Mouse (Mus musculus) left cerebral cortex, postnatal 36 days (tissue): ENCODE measurements around the gene AI987944. TPM values are rescaled to one million over a fixed set of nuclear protein-coding genes. Genes with fewer than 3 reads are reported as not detected.

ENCODE experiments used
- DNase-seq, 2 experiments: peaks; one replicate each; pipeline ENCODE4 v3.0.0; 2021 to 2022; ENCODE audit warnings: low spot score in 2 of 2, mixed read lengths in 1 of 2
- intact Hi-C: fragments of 180-260 bp; cut with DNase I; formaldehyde crosslinking; loops from one replicate; pipeline ENCODE4 v1.15.1; 2025
- total RNA-seq, 2 experiments: library from RNA; stranded (reverse); gene quantifications; 2 replicates each; pipeline ENCODE4 v1.2.3; 2021

Gene AI987944
- total RNA-seq = 10 to 100 TPM in 1 of 2 experiments, 1 to 10 TPM in 1; 8.6 to 10.1 TPM

DNA sequence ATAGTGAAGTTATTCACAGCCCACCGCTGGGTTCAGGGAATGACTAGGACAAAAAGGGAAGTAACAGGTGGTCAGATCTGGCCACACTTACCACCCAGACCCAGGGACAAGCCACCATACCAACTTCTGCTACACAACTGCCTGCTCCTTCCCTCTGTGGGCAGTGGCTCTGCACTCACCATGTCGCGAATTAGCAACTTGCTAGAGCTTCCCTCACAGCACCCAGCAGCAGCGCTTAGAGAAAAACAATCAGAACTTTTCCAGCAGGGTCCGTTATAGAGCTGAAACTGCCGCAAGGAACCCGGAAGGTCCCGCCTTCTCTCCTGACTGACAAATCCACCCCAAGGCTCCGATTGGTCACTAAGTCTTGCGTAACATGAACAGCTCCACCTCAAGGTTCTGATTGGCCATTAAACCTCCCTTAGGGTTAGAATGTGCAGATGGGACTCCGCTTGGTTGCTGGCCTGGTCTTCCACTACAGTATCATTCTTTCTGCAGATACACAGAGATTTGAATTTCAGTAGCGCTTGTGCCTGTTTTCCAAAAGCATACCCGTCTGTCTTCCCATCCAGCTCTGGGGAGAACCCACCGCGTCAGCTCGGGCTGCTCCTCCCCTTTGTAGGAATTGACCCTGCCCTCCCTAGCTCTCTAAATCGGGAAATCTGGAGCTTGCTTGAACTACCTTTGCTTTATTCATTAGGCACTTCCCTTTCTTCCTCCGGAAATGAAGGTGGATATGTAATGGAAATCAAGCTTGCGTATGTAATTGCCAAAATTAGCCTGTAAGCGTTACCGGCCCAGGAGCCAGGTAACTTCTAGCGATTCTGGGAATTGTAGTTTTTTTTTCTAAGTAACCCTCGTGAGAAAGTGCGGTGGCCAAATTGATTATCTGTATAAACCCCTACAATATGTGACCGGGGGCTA, at the start of gene AI987944:
Gene AI987944, minus strand, starts transcription at position 332 of the 924 bp plus-strand sequence.
- intact Hi-C loops = loop anchor here (1.0 to 2.0 kb wide), 2 partner anchors 106 to 239 kb away; partner anchors contain the start of genes AW146154, Gm20449 and Zfp788
- DNase-seq = peak; percentile 78 to 82

GRCm38 (mm10) chr7:41394130-41394529, 951 bp upstream of the AI987944 start:
- no peak for DNase-seq
- intact Hi-C loops = no loop called here

Other genes with a start within 250 kb of the AI987944 start
- gene Gm5592, start 239.5 kb downstream of the AI987944 start, total RNA-seq = not detected
- gene Vmn2r57, start 55.3 kb upstream of the AI987944 start, total RNA-seq = under 1 TPM; 0.32 to 0.44 TPM
- under 1 TPM in 1 of 2 experiments, not detected in 1; 0.17 TPM for gene Gm20449, start 106.0 kb upstream of the AI987944 start, total RNA-seq
- gene AW146154, start 106.5 kb upstream of the AI987944 start, total RNA-seq = 10 to 100 TPM in 1 of 2 experiments, 1 to 10 TPM in 1; 7.5 to 10.0 TPM
- not detected for gene Gm6871, start 180.3 kb upstream of the AI987944 start, total RNA-seq
- 10 to 100 TPM; 28.3 to 31.7 TPM for gene 2610021A01Rik, start 205.9 kb upstream of the AI987944 start, total RNA-seq
- 10 to 100 TPM; 34.1 to 38.8 TPM for gene Zfp788, start 239.8 kb upstream of the AI987944 start, total RNA-seq